Mouse (Mus musculus) neural tube, embryonic 14.5 days (tissue): Measurements from ENCODE around the gene Agrp. TPM values are rescaled to one million over a fixed set of nuclear protein-coding genes. Genes with fewer than 3 reads are reported as not detected.

ENCODE experiments used
- ATAC-seq: fragments of 200-750 bp; cut with Nextera tagmentation; 2 replicates; pipeline ENCODE4 v1.8.0; 2017; ENCODE audit warnings: low read depth, mild to moderate bottlenecking, moderate TSS enrichment, moderate library complexity
- H3K27ac ChIP-seq: fragments of 300-500 bp; sonication (generic); 2 replicates; pipeline ENCODE4 v1.5.1; 2014; ENCODE audit warnings: low read depth, mild to moderate bottlenecking, control low read depth, low read length, moderate library complexity, mixed read lengths
- H3K27me3 ChIP-seq: fragments of 300-500 bp; sonication (generic); 2 replicates; pipeline ENCODE4 v1.6.1; 2014; ENCODE audit warnings: low read length; ENCODE audit not compliant: control insufficient read depth, insufficient read depth
- H3K36me3 ChIP-seq: fragments of 300-500 bp; sonication (generic); 2 replicates; pipeline ENCODE4 v1.6.1; 2014; ENCODE audit warnings: low read length, mixed read lengths; ENCODE audit not compliant: control insufficient read depth, insufficient read depth
- H3K4me1 ChIP-seq: fragments of 300-500 bp; sonication (generic); 2 replicates; pipeline ENCODE4 v1.6.1; 2014; ENCODE audit warnings: low read length; ENCODE audit not compliant: control insufficient read depth, insufficient read depth
- H3K4me2 ChIP-seq: fragments of 300-500 bp; sonication (generic); 2 replicates; pipeline ENCODE4 v1.6.1; 2014; ENCODE audit warnings: mild to moderate bottlenecking, low read depth, low read length, control low read depth
- H3K4me3 ChIP-seq: fragments of 300-500 bp; sonication (generic); 2 replicates; pipeline ENCODE4 v1.5.1; 2014; ENCODE audit warnings: low read depth, low read length, control low read depth, mixed read lengths
- H3K9ac ChIP-seq: fragments of 300-500 bp; sonication (generic); replicated peaks from 2 replicates; pipeline ENCODE4 v1.6.1; 2014; ENCODE audit warnings: low read depth, mild to moderate bottlenecking, control low read depth, low read length, mixed read lengths
- H3K9me3 ChIP-seq: fragments of 300-500 bp; sonication (generic); 2 replicates; pipeline ENCODE4 v1.6.1; 2016; ENCODE audit warnings: low read length; ENCODE audit not compliant: control insufficient read depth
- WGBS: fragments of 180-500 bp; shearing (Covaris S2); extraction: QIAGEN DNeasy Blood & Tissue Kit; methylation state at CpG from one replicate; pipeline ENCODE4 v1.1.7; 2014; 5-methylcytosine and 5-hydroxymethylcytosine counted together
- polyA plus RNA-seq: library from polyadenylated mRNA; unstranded; fragments of >200 nt; fragmentation: Nextera tagmentation; extraction: Ambion mirVana; gene quantifications from 2 replicates; pipeline ENCODE4 v1.2.1, GENCODE M21; 2014

The Agrp gene
- polyA plus RNA-seq, 1 experiment from 2014 or later = 1.3 TPM

DNA sequence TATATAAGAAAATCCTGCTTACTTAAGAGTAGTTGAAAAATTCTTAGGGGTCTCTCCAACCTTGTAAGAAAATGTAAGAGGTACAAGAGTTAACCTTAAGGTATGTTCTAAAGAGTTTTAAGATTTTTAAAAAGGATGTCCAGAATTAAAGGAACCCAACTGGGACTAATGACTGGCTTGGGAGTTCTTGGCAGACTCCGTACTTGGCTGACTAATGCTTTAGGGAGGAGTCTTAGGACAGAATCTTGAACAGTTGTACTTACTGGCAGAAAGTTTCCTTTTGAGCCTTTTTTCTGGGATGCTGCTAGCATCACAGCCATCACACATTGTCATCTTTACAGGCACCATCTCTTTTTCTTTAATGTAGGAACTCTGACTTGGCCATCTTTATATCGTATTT is 3.3 kb upstream of the Agrp start:
- 65% methylated on average over 2 of the region's 2 CpGs for WGBS
- peaks cover 23% of the 10 kb centered on the region for H3K4me1 ChIP-seq
- H3K27me3 ChIP-seq = no peaks in the 10 kb centered on the region
- H3K9ac ChIP-seq = no peak overlapping the region
- H3K4me2 ChIP-seq = no peak overlapping the region
- no peaks in the 10 kb centered on the region for H3K36me3 ChIP-seq
- no peak overlapping the region for H3K4me3 ChIP-seq
- no peak overlapping the region for H3K27ac ChIP-seq
- H3K9me3 ChIP-seq = no peaks in the 10 kb centered on the region
- ATAC-seq = no peak

DNA sequence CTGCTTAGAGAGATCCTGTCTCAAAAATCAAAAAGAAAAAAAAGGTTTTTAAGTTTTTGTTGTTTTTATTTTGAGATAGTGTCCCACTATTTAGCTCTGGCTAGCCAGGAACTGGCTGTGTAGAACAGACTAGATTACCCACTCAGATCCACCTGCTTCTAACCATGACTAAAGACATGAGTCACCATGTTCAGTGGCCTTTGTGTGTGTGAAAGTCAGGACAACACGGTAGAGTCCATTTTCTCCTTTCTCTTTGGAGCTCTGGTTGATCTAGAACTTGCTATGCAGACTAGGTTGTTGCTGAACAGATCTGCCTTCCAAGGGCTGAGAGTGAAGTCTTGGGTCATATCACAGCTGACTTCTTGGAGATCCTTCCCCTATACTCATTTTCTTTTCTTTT is 2.6 kb upstream of the Agrp start:
- Histone ChIP-seq H3K27ac (no peak overlapping the region), H3K27me3 (no peaks in the 10 kb centered on the region), H3K36me3 (no peaks in the 10 kb centered on the region), H3K4me2 (no peak overlapping the region), H3K4me1 (peaks cover 25% of the 10 kb centered on the region), H3K9me3 (no peaks in the 10 kb centered on the region), H3K4me3 (no peak overlapping the region), H3K9ac (no peak overlapping the region)
- ATAC-seq = no peak
- 64% methylated on average over 1 of the region's 1 CpGs for WGBS

DNA sequence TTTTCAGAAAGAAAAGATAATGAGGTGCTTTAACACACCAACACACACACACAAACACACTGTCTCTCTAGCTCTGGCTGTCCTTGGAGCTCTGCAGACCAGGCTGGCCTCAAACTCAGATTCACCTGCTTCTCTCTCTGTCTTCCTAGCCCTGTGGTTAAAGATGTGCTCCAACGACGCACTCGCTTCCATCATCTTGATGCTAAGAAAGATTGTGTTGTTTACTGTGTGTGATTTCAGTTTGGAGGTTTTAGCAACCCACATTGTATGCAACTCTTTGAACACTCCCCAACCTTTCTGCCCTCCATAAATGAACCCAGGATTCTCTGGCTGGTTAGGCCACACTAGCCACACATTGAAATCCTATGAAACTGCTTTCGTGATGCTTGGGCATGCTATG is 1.3 kb upstream of the Agrp start:
- 90% methylated on average over 4 of the region's 4 CpGs for WGBS
- Histone ChIP-seq H3K36me3 (no peaks in the 10 kb centered on the region), H3K27ac (no peak overlapping the region), H3K27me3 (no peaks in the 10 kb centered on the region), H3K4me1 (peaks cover 25% of the 10 kb centered on the region), H3K9me3 (no peaks in the 10 kb centered on the region), H3K9ac (no peak overlapping the region), H3K4me2 (peak overlapping the region; percentile 88; the same call in 1 of the 2 replicates), H3K4me3 (peak overlapping the region; percentile 93; the same call in 1 of the 2 replicates)
- ATAC-seq = no peak

DNA sequence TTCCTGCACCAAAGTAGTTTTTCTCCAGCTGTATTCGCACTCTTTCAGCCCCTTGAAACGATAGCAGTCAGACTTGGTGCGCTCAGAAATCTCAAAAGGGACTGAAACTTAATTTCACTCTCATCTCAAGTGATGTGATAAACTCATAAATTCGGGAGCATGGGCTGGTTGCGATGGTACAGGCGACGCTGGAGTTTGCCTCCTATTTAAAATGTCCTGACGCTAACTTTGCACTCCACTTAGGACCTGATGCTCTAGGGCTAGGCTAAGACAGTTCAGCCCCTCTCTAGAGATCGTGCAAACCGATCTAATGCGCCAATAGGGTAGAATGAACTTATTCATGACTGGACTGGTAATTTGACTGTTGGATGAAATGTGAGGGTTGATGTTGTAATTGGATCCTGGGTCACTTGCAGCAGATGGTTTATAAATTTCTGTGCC is 428 bp upstream of the Agrp start:
- peak overlapping the region; percentile 100 for H3K9ac ChIP-seq
- peak overlapping the region; percentile 88 for H3K4me2 ChIP-seq
- no peaks in the 10 kb centered on the region for H3K27me3 ChIP-seq
- peak overlapping the region; percentile 93 for H3K4me3 ChIP-seq
- WGBS = 0% methylated on average over 11 of the region's 11 CpGs
- H3K36me3 ChIP-seq = no peaks in the 10 kb centered on the region
- ATAC-seq = no peak
- peaks cover 25% of the 10 kb centered on the region for H3K4me1 ChIP-seq
- H3K27ac ChIP-seq = peak overlapping the region; percentile 100
- no peaks in the 10 kb centered on the region for H3K9me3 ChIP-seq

DNA sequence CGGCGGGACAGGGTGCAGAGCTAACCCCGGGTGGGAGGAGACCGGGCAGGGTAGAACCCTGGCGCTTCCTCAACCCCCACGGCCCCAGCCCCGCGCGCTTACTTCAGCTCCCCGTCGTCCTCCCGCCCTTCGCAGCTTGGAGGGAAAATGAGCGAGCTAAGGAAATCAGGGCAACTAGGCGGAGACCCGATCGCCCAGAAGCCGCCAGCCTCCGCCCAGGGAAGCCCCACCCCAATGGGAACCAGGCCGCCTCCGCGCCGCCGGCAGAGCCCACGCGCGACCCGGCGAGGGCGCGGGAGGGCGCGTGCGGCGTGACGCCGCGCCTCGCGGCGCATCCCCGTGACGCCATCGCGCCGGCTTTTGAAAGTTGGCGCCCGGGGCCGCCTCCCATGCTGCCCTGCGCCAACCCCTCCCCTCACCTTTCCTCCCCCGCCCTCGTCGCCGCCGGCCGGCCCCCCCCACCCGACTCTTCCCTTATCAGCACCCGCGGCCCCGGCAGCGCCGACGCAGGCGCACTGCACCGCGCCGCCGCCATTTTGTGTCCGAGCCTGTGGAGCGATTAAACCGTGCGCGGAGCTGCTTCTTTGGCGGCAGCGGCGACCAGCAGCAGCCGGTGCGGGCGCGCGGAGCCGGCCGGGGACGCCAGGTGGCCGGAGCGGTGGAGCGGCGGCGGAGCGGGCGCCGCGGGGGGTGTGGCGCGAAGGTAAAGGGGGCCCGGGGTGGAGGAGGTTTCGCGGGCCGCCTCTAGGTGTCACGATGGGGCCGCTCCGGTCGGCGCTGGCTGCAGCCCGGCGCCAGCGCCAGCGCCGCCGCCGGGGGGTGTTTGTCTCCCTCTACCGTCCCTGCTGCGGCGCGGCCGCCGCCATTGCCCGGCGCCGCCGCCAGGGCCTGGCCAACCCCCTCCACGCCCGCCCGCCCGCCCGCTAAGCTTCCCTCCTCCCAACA is 903 bp downstream of the Agrp start, which contains the start of gene Ctcf:
Gene Ctcf, plus strand, starts transcription at position 551 of the 945 bp plus-strand sequence.
- WGBS = under 1% methylated on average over 46 of the region's 126 CpGs
- Histone ChIP-seq H3K9me3 (no peaks in the 10 kb centered on the region), H3K9ac (peak within 1 kb of the TSS; percentile 100), H3K4me3 (peak within 1 kb of the TSS; percentile 93), H3K36me3 (no peaks in the 10 kb centered on the region), H3K4me1 (peaks cover 25% of the 10 kb centered on the region), H3K27ac (peak within 1 kb of the TSS; percentile 100), H3K4me2 (peak within 1 kb of the TSS; percentile 88), H3K27me3 (no peaks in the 10 kb centered on the region)
- ATAC-seq = peak; percentile 94

DNA sequence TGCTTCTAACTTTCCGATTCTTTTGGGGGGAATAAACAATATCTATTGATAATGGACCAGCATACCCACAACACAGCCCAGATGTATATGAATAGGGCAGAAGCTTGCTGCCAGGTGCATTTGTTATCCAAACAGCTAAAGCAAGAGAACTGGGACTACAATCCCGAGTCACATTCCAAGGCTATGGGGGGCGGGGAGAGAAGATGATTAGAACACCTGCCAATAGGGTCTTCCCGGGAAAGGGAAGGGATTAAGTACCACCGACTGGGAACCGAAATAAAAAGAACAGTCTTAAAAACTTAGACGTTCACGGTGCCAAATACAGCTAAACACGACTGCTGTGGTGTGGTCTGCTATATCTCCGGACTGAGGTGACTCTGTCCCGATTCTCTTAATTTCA is 1.7 kb downstream of the Agrp start:
- no peak for ATAC-seq
- H3K4me2 ChIP-seq = peak overlapping the region; percentile 85
- no peak overlapping the region; the same call in 1 of the 2 replicates for H3K27ac ChIP-seq
- peak overlapping the region; percentile 100 for H3K9ac ChIP-seq
- 2% methylated on average over 11 of the region's 11 CpGs for WGBS
- H3K4me1 ChIP-seq = peaks cover 25% of the 10 kb centered on the region
- H3K36me3 ChIP-seq = no peaks in the 10 kb centered on the region
- H3K9me3 ChIP-seq = no peaks in the 10 kb centered on the region
- peak overlapping the region; percentile 93 for H3K4me3 ChIP-seq
- H3K27me3 ChIP-seq = no peaks in the 10 kb centered on the region

DNA sequence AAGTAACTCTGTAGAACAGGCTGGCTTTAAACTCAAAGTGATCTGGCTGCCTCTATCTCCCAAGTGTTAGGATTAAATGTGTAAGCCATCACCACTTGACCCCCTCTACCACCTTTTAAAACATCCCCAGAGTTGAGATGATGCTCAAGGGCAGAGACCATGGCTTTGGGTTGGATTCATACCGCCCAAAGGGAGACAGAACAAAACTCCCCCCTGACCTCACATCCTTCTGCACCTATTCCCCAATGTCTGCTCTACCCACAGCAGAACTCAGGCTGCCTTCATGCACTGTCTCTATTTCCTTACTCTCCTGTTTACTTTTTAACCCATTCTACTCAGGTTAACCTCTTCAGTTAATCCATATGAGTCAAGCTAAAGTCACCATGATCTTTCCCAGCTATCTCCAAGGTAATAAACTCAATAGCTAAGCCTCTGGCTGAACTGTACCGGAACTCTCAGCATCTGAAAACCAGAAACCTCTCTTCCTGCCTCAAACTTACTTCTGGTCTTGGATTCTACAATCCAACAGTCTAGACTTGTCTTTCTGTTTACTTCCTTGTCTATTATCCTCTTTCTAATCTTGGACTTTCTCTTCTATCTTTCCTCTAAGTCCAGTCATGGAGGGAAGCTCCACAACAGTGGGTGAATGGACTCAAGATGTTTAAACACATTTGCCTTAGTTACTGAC is 2.3 kb downstream of the Agrp start:
- no peaks in the 10 kb centered on the region for H3K27me3 ChIP-seq
- H3K4me3 ChIP-seq = no peak overlapping the region
- H3K27ac ChIP-seq = no peak overlapping the region
- H3K4me2 ChIP-seq = peak overlapping the region; percentile 85; the same call in 1 of the 2 replicates
- WGBS = 95% methylated on average over 2 of the region's 2 CpGs
- no peak overlapping the region for H3K9ac ChIP-seq
- H3K9me3 ChIP-seq = no peaks in the 10 kb centered on the region
- peaks cover 24% of the 10 kb centered on the region for H3K4me1 ChIP-seq
- no peaks in the 10 kb centered on the region for H3K36me3 ChIP-seq
- no peak for ATAC-seq

DNA sequence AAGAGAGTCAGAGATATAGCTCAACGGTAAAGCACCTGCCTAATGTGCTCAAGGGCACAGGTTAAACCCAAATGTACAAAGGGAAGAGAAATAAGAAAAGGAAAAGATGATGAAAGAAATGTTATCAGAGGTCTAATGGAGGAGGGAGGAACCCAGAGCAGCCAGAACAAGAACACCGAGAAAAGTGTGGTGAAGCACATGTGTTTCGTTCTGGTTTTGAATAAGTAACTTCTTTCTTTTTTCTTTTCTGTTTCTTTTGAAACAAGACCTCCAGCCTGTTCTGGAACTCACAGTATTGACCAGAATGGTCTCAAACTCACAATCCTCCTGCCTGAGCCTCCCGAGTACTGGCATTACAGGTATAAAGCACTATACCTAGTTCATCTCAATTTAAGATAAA is 7.9 kb downstream of the Agrp start:
- Histone ChIP-seq H3K4me2 (no peak overlapping the region), H3K4me1 (no peaks in the 10 kb centered on the region), H3K36me3 (no peaks in the 10 kb centered on the region), H3K27ac (no peak overlapping the region), H3K27me3 (no peaks in the 10 kb centered on the region), H3K9me3 (no peaks in the 10 kb centered on the region), H3K9ac (no peak overlapping the region), H3K4me3 (no peak overlapping the region)
- 95% methylated on average over 4 of the region's 4 CpGs for WGBS
- ATAC-seq = no peak

DNA sequence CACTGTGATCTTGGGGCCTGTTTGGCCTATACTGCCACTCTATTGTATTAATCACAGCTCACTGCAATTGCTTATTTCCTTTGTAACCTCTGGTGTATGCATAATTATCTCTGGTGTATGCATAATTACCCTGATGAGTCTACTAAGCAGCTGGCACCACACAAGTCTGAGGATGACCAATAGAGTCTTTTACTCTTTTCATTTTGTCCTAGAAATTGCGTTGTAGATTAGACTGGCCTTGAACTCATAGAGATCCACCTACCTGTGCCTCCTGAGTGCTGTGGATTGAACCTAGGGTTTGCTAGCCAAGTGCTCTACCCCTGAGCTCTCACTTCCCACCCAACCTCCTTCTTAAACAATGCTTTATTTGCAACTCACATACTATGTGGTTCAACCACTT is 11.1 kb downstream of the Agrp start:
- H3K4me2 ChIP-seq = no peak overlapping the region
- H3K36me3 ChIP-seq = peaks cover 6% of the 10 kb centered on the region
- 66% methylated on average over 1 of the region's 1 CpGs for WGBS
- ATAC-seq = no peak
- peaks cover 10% of the 10 kb centered on the region; the same call in 1 of the 2 replicates for H3K4me1 ChIP-seq
- H3K27ac ChIP-seq = no peak overlapping the region
- H3K4me3 ChIP-seq = no peak overlapping the region
- no peaks in the 10 kb centered on the region for H3K27me3 ChIP-seq
- no peak overlapping the region for H3K9ac ChIP-seq
- no peaks in the 10 kb centered on the region for H3K9me3 ChIP-seq
